Mouse (Mus musculus): ENCODE measurements around the gene Rassf8. TPM values are rescaled to one million over a fixed set of nuclear protein-coding genes. Genes with fewer than 3 reads are reported as not detected.

The Rassf8 gene
- polyA plus RNA-seq, 1 experiment = 3.1 TPM

DNA sequence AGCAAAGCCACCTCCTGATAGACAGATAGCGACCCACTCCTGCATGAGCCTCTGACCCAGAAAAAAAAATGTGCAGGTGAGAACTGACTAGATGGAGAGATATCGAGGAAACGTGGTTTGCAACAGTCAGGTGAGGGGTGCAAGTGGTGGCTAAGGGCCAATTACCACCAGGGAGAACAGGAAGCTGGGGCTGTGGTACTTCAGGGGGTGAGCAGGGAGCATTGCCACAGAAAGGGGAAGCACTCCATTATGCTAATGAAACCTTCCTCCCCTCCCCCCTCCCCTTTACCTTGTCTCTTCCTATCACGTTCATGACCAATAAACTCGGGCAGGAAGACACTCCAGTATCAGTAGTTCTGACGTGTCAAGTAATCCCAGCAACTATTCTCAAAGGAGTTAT, 88.8 kb downstream of the Rassf8 start:
- Histone ChIP-seq H3K4me3 (ENCODE audit: control insufficient read depth, low read depth, low read length) (no peak overlapping the region), H3K4me1 (ENCODE audit: control insufficient read depth, insufficient read depth, low read length) (no peaks in the 10 kb centered on the region), H3K27me3 (ENCODE audit: control insufficient read depth, insufficient read depth, low read length) (no peaks in the 10 kb centered on the region), H3K27ac (ENCODE audit: control insufficient read depth, insufficient read depth, low read depth, low read length) (no peak overlapping the region), H3K36me3 (ENCODE audit: control insufficient read depth, insufficient read depth, low read length) (no peaks in the 10 kb centered on the region)
- no peak for TF ChIP-seq CTCF (IDR thresholded peaks at IDR 0.05; ENCODE audit: control insufficient read depth, insufficient read depth, insufficient replicate concordance, low read depth, low read length)
- TF ChIP-seq POLR2A (IDR thresholded peaks at IDR 0.05; ENCODE audit: control insufficient read depth, low read depth, low read length) = no peak

DNA sequence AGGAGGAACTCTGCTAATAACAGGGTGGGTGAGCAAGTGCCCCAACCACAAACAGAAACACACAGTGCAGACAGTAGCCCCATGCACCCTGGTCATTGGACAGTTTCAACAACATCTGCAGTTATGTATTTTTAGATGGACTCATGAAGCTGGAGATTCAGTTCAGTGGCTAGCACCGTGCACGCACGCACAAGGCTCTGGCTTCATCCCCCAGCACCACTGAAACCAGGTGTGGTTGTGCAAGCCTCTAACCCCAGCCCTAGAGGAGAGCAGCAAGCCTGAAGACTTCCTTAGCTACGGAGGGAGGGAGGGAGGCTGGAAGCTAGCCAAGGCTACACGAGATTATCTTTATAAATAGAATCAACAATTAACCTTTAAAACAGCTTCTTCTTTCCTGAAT, 99.1 kb downstream of the Rassf8 start:
- H3K4me3 ChIP-seq (ENCODE audit: control insufficient read depth, low read depth, low read length) = no peak overlapping the region
- H3K4me1 ChIP-seq (ENCODE audit: control insufficient read depth, insufficient read depth, low read length) = no peaks in the 10 kb centered on the region
- H3K36me3 ChIP-seq (ENCODE audit: control insufficient read depth, insufficient read depth, low read length) = no peaks in the 10 kb centered on the region
- no peak for TF ChIP-seq POLR2A (IDR thresholded peaks at IDR 0.05; ENCODE audit: control insufficient read depth, low read depth, low read length)
- no peak for TF ChIP-seq CTCF (IDR thresholded peaks at IDR 0.05; ENCODE audit: control insufficient read depth, insufficient read depth, insufficient replicate concordance, low read depth, low read length)
- H3K27me3 ChIP-seq (ENCODE audit: control insufficient read depth, insufficient read depth, low read length) = no peaks in the 10 kb centered on the region
- H3K27ac ChIP-seq (ENCODE audit: control insufficient read depth, insufficient read depth, low read depth, low read length) = no peak overlapping the region

DNA sequence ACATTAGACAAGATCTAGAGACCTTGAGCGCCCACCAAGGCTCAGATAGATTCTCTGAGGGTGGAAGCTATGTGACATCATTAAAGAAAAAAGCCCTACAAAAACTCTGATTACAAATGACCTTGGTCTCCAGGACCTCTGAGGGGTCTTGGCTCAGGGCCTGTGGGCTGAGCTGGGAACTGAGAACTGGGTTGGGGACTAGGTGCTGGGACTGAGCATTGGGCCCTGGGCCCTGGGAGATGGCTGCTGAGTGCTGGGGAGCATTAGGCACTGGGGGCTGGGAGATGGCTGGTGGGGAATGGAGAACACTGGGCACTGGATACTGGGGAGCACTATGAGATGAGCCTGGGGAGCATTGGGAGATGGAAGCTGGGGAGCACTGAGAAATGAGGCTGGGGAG, 99.5 kb downstream of the Rassf8 start:
- TF ChIP-seq POLR2A (IDR thresholded peaks at IDR 0.05; ENCODE audit: control insufficient read depth, low read depth, low read length) (no peak), CTCF (IDR thresholded peaks at IDR 0.05; ENCODE audit: control insufficient read depth, insufficient read depth, insufficient replicate concordance, low read depth, low read length) (no peak)
- no peaks in the 10 kb centered on the region for H3K27me3 ChIP-seq (ENCODE audit: control insufficient read depth, insufficient read depth, low read length)
- peaks cover 2% of the 10 kb centered on the region; the same call in 1 of the 2 replicates for H3K4me1 ChIP-seq (ENCODE audit: control insufficient read depth, insufficient read depth, low read length)
- no peak overlapping the region for H3K4me3 ChIP-seq (ENCODE audit: control insufficient read depth, low read depth, low read length)
- no peaks in the 10 kb centered on the region for H3K36me3 ChIP-seq (ENCODE audit: control insufficient read depth, insufficient read depth, low read length)
- no peak overlapping the region for H3K27ac ChIP-seq (ENCODE audit: control insufficient read depth, insufficient read depth, low read depth, low read length)

DNA sequence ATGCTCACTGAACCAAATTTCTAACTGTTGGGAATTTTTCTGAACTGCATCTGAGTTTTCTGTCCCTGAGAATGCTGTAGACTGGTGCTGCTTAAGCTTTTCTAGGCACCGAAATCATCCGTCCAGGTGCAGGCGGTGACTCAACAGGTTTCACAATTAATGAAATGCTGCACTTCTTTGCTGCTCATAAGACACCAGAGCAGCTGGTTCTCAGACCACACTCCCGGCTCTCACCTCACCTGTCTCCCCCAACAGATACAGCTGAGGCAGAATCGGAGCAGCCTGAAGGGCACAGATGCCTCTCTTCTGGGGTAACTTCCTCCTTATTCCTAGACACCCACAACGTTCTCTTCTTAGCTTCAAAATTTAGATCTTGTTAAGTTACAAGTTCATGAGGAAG, 100.4 kb downstream of the Rassf8 start:
- Histone ChIP-seq H3K36me3 (ENCODE audit: control insufficient read depth, insufficient read depth, low read length) (no peaks in the 10 kb centered on the region), H3K27me3 (ENCODE audit: control insufficient read depth, insufficient read depth, low read length) (no peaks in the 10 kb centered on the region), H3K4me3 (ENCODE audit: control insufficient read depth, low read depth, low read length) (no peak overlapping the region), H3K27ac (ENCODE audit: control insufficient read depth, insufficient read depth, low read depth, low read length) (no peak overlapping the region), H3K4me1 (ENCODE audit: control insufficient read depth, insufficient read depth, low read length) (peaks cover 2% of the 10 kb centered on the region; the same call in 1 of the 2 replicates)
- no peak for TF ChIP-seq POLR2A (IDR thresholded peaks at IDR 0.05; ENCODE audit: control insufficient read depth, low read depth, low read length)
- TF ChIP-seq CTCF (IDR thresholded peaks at IDR 0.05; ENCODE audit: control insufficient read depth, insufficient read depth, insufficient replicate concordance, low read depth, low read length) = no peak

DNA sequence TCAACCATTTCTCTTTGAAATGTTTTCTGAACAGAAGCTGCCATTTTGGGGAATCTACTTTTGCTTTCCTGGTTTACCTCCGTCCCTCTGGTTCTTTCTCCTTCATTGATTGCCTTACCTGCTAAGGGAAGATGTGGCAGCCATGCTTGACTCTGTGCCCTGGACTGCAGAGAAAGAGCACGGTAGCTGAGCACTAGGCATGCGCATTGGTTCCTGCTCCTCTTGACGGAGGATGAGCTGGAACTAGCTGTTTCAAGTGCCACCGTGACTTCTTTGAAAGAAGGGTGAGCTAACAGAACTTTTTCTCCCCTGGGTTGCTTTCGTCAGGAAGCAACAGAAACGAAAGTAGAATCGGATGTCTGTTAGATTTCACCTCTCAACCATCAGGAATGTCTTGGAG, 101.1 kb downstream of the Rassf8 start:
- Histone ChIP-seq H3K4me1 (ENCODE audit: control insufficient read depth, insufficient read depth, low read length) (peaks cover 2% of the 10 kb centered on the region; the same call in 1 of the 2 replicates), H3K4me3 (ENCODE audit: control insufficient read depth, low read depth, low read length) (no peak overlapping the region), H3K36me3 (ENCODE audit: control insufficient read depth, insufficient read depth, low read length) (no peaks in the 10 kb centered on the region), H3K27me3 (ENCODE audit: control insufficient read depth, insufficient read depth, low read length) (no peaks in the 10 kb centered on the region), H3K27ac (ENCODE audit: control insufficient read depth, insufficient read depth, low read depth, low read length) (no peak overlapping the region)
- TF ChIP-seq POLR2A (IDR thresholded peaks at IDR 0.05; ENCODE audit: control insufficient read depth, low read depth, low read length) (no peak), CTCF (IDR thresholded peaks at IDR 0.05; ENCODE audit: control insufficient read depth, insufficient read depth, insufficient replicate concordance, low read depth, low read length) (no peak)

DNA sequence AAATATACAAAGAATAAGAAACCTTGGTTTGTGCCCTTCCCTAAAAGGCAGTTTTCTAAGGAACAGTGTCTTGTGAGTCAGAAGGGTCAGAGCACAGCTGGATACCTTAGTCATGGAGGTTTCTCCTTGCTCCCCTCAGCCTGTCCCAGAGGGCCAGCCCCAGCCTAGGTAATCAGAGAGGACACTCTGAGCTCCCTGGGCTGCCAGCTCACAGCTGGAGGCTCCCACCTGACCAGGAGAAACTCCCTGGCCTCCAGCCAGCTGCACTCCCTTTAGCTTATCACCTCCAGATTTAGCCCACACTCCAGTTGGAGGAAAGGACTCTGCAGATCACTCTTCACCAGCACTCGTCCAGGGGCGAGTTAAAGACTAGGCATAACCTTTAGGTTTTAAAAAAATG, 104.2 kb downstream of the Rassf8 start:
- no peaks in the 10 kb centered on the region for H3K36me3 ChIP-seq (ENCODE audit: control insufficient read depth, insufficient read depth, low read length)
- H3K27ac ChIP-seq (ENCODE audit: control insufficient read depth, insufficient read depth, low read depth, low read length) = no peak overlapping the region
- TF ChIP-seq CTCF (IDR thresholded peaks at IDR 0.05; ENCODE audit: control insufficient read depth, insufficient read depth, insufficient replicate concordance, low read depth, low read length) (no peak), POLR2A (IDR thresholded peaks at IDR 0.05; ENCODE audit: control insufficient read depth, low read depth, low read length) (no peak)
- H3K4me3 ChIP-seq (ENCODE audit: control insufficient read depth, low read depth, low read length) = no peak overlapping the region
- H3K4me1 ChIP-seq (ENCODE audit: control insufficient read depth, insufficient read depth, low read length) = peaks cover 4% of the 10 kb centered on the region
- no peaks in the 10 kb centered on the region for H3K27me3 ChIP-seq (ENCODE audit: control insufficient read depth, insufficient read depth, low read length)

DNA sequence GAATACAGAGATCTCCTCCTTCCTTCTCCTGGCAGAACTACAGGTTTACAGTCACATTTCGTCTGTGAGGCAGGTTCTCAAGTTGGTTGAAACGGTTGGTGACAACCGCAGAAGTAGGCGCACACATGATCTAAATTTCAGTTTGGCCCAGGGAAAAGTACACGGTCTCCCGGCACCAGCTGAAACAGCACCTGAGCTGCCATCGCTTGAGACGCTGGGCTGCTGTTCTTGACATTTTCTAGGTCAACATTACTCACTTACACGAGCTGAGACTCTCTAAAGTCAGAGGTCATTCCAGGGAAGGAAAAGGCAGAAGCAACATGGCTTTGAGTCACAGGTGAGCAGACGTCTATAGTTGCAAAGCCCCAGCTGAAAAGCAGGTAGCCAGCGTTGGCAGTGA, 105.4 kb downstream of the Rassf8 start:
- no peak for TF ChIP-seq POLR2A (IDR thresholded peaks at IDR 0.05; ENCODE audit: control insufficient read depth, low read depth, low read length)
- no peak for TF ChIP-seq CTCF (IDR thresholded peaks at IDR 0.05; ENCODE audit: control insufficient read depth, insufficient read depth, insufficient replicate concordance, low read depth, low read length)
- Histone ChIP-seq H3K4me3 (ENCODE audit: control insufficient read depth, low read depth, low read length) (no peak overlapping the region), H3K27me3 (ENCODE audit: control insufficient read depth, insufficient read depth, low read length) (no peaks in the 10 kb centered on the region), H3K4me1 (ENCODE audit: control insufficient read depth, insufficient read depth, low read length) (peaks cover 14% of the 10 kb centered on the region), H3K27ac (ENCODE audit: control insufficient read depth, insufficient read depth, low read depth, low read length) (no peak overlapping the region), H3K36me3 (ENCODE audit: control insufficient read depth, insufficient read depth, low read length) (no peaks in the 10 kb centered on the region)

DNA sequence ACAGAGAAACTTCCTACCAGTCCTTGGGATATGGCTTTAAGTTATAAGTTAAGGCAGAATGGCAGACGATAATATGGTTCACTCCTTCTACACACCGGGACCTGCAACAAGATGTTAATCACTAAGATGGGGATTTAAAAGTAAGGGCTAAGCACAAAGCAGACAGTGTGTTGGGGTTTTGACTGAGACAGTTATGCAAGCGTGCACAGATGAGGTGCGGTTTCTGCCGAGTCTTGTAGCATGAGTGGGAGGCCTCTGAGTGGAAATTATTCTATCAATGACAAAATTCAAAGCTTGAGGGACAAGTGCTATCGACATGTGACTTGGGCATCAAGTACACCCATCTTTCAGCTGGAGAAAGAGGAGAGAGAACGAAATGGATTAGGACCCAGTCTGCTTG, 106.2 kb downstream of the Rassf8 start:
- Histone ChIP-seq H3K36me3 (ENCODE audit: control insufficient read depth, insufficient read depth, low read length) (no peaks in the 10 kb centered on the region), H3K4me1 (ENCODE audit: control insufficient read depth, insufficient read depth, low read length) (peaks cover 15% of the 10 kb centered on the region), H3K4me3 (ENCODE audit: control insufficient read depth, low read depth, low read length) (no peak overlapping the region), H3K27ac (ENCODE audit: control insufficient read depth, insufficient read depth, low read depth, low read length) (no peak overlapping the region), H3K27me3 (ENCODE audit: control insufficient read depth, insufficient read depth, low read length) (no peaks in the 10 kb centered on the region)
- TF ChIP-seq CTCF (IDR thresholded peaks at IDR 0.05; ENCODE audit: control insufficient read depth, insufficient read depth, insufficient replicate concordance, low read depth, low read length) = no peak
- TF ChIP-seq POLR2A (IDR thresholded peaks at IDR 0.05; ENCODE audit: control insufficient read depth, low read depth, low read length) = no peak

All from testis, adult 2 months (tissue).